7 mouse cellular contexts compared by ENCODE assay signal in the genomic region with DNA sequence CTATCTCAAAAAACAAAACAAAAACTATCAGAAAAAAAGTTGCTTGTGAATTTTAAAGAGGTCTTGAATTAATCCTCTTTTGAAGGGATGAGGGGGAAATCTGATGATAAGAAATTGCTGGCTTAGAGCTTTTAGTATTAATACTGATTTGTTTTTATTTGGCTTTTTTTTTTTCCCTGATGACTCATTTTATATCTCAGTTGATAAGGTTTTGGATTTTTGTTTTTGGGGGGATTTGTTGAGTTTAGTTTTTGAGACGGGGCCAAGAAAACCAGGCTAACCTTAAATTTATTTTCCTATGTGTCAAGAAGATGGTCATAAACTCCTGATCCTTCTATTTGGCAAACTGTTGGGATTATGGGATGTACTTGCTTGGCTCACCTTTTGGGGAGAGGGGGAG. TPM values are rescaled to one million over a fixed set of nuclear protein-coding genes. Genes with fewer than 3 reads are reported as not detected.
A peak's percentile ranks its signal among the peaks of the same experiment; 100 is the strongest.
DNase-seq lines count a peak whose midpoint lies in the region; ATAC-seq lines count a peak whose summit lies in the region.

No protein-coding gene starts in this region.

- H3K36me3 ChIP-seq in lung, embryonic 16.5 days (ENCODE audit: control insufficient read depth, insufficient read depth, low read length) = peaks cover 15% of the 10 kb centered on the region
- peaks cover 6% of the 10 kb centered on the region; the same call in 1 of the 2 replicates for H3K36me3 ChIP-seq in forebrain, embryonic 11.5 days (ENCODE audit: control insufficient read depth, insufficient read depth, low read length)
- peaks cover 40% of the 10 kb centered on the region for H3K36me3 ChIP-seq in limb, embryonic 10.5 days
- peaks cover 10% of the 10 kb centered on the region; the same call in 1 of the 2 replicates for H3K36me3 ChIP-seq in neural tube, embryonic 14.5 days (ENCODE audit: control insufficient read depth, insufficient read depth, low read length)

- no peaks in the 10 kb centered on the region for H3K27me3 ChIP-seq in lung, embryonic 16.5 days (ENCODE audit: control insufficient read depth, insufficient read depth, low read depth, low read length)
- H3K27me3 ChIP-seq in forebrain, embryonic 11.5 days (ENCODE audit: control insufficient read depth, insufficient read depth, low read length) = no peaks in the 10 kb centered on the region
- no peaks in the 10 kb centered on the region for H3K27me3 ChIP-seq in limb, embryonic 10.5 days (ENCODE audit: low read depth, poor library complexity, severe bottlenecking)
- H3K27me3 ChIP-seq in neural tube, embryonic 14.5 days (ENCODE audit: control insufficient read depth, insufficient read depth, low read length) = no peaks in the 10 kb centered on the region

- peaks cover 18% of the 10 kb centered on the region for H3K4me1 ChIP-seq in lung, embryonic 16.5 days (replicated peaks; ENCODE audit: control insufficient read depth, insufficient read depth, low read length)
- 0 out of 2 replicates have a peak, but pooled peaks cover 2% of the 10 kb centered on the region for H3K4me1 ChIP-seq in forebrain, embryonic 11.5 days (replicated peaks; ENCODE audit: control insufficient read depth, insufficient read depth, low read length)
- peaks cover 18% of the 10 kb centered on the region for H3K4me1 ChIP-seq in limb, embryonic 10.5 days
- peaks cover 11% of the 10 kb centered on the region for H3K4me1 ChIP-seq in neural tube, embryonic 14.5 days (ENCODE audit: control insufficient read depth, insufficient read depth, low read length)

- WGBS in lung, embryonic 16.5 days = 89% methylated on average over 1 of the region's 1 CpGs
- WGBS in forebrain, embryonic 11.5 days = 93% methylated on average over 1 of the region's 1 CpGs
- 95% methylated on average over 1 of the region's 1 CpGs for WGBS in limb, embryonic 10.5 days
- 94% methylated on average over 1 of the region's 1 CpGs for WGBS in neural tube, embryonic 14.5 days

- ATAC-seq in lung, embryonic 16.5 days (ENCODE audit: low read depth) = no peak
- no peak for ATAC-seq in forebrain, embryonic 11.5 days (replicated peaks; ENCODE audit: low FRiP score)
- no peak for ATAC-seq in neural tube, embryonic 14.5 days (ENCODE audit: low read depth)

- H3K9ac ChIP-seq in lung, embryonic 16.5 days (ENCODE audit: low read length) = no peak overlapping the region
- no peak overlapping the region for H3K9ac ChIP-seq in forebrain, embryonic 11.5 days (ENCODE audit: low read length)
- no peak overlapping the region for H3K9ac ChIP-seq in neural tube, embryonic 14.5 days (replicated peaks; ENCODE audit: low read depth, low read length)

- H3K4me3 ChIP-seq in lung, embryonic 16.5 days (ENCODE audit: low read length) = peak overlapping the region; percentile 7; the same call in 1 of the 2 replicates
- H3K4me3 ChIP-seq in forebrain, embryonic 11.5 days (ENCODE audit: low read depth, low read length) = 0 out of 2 replicates have a peak overlapping the region, but pooled peaks have one; percentile 99
- peak overlapping the region; percentile 96; the same call in 1 of the 2 replicates for H3K4me3 ChIP-seq in limb, embryonic 10.5 days
- H3K4me3 ChIP-seq in neural tube, embryonic 14.5 days (ENCODE audit: low read depth, low read length) = no peak overlapping the region

- H3K9me3 ChIP-seq in lung, embryonic 16.5 days (ENCODE audit: control insufficient read depth, low read length) = no peaks in the 10 kb centered on the region
- H3K9me3 ChIP-seq in forebrain, embryonic 11.5 days (ENCODE audit: control insufficient read depth, low read length) = no peaks in the 10 kb centered on the region
- no peaks in the 10 kb centered on the region for H3K9me3 ChIP-seq in limb, embryonic 10.5 days (replicated peaks)
- no peaks in the 10 kb centered on the region for H3K9me3 ChIP-seq in neural tube, embryonic 14.5 days (ENCODE audit: control insufficient read depth, low read length)

- DNase-seq in lung, postnatal 10 days = no peak
- DNase-seq in forebrain, embryonic 11.5 days (ENCODE audit: low spot score) = no peak
- DNase-seq in limb, embryonic 10.5 days (ENCODE audit: low spot score) = no peak
- no peak for DNase-seq in cerebellum, adult 18-20 months
- DNase-seq in spleen, adult 18-20 months = no peak

- peak overlapping the region; percentile 76 for H3K4me2 ChIP-seq in lung, embryonic 16.5 days (ENCODE audit: low read depth, low read length)
- no peak overlapping the region for H3K4me2 ChIP-seq in forebrain, embryonic 11.5 days (ENCODE audit: low read depth, low read length, severe bottlenecking)
- peak overlapping the region; percentile 87; the same call in 1 of the 2 replicates for H3K4me2 ChIP-seq in neural tube, embryonic 14.5 days (ENCODE audit: low read depth, low read length)

- H3K27ac ChIP-seq in lung, embryonic 16.5 days (ENCODE audit: low read length) = no peak overlapping the region
- H3K27ac ChIP-seq in forebrain, embryonic 11.5 days (ENCODE audit: low read depth, low read length) = no peak overlapping the region
- no peak overlapping the region for H3K27ac ChIP-seq in limb, embryonic 10.5 days
- H3K27ac ChIP-seq in neural tube, embryonic 14.5 days (ENCODE audit: low read depth, low read length) = no peak overlapping the region

RNA-seq across cellular contexts. Expression of gene Skp1a, which starts 2.1 kb away (rescaled TPM):
- 812 and 833 TPM in 2 replicates for polyA plus RNA-seq in lung, embryonic 16.5 days (2015; fragmentation: Nextera tagmentation; extraction: Ambion mirVana)
- 855 and 927 TPM in 2 replicates for polyA plus RNA-seq in forebrain, embryonic 11.5 days (2014; fragmentation: Nextera tagmentation; extraction: Ambion mirVana)
- polyA plus RNA-seq in limb, embryonic 10.5 days (2016; fragmentation: Nextera tagmentation; extraction: Ambion mirVana) = 876 and 900 TPM in 2 replicates
- polyA plus RNA-seq in neural tube, embryonic 14.5 days (2014; fragmentation: Nextera tagmentation; extraction: Ambion mirVana) = 1,044 and 1,145 TPM in 2 replicates

RNA-seq across cellular contexts. Expression of gene Olfr1371, which starts 20.1 kb away (rescaled TPM):
- not detected in 2 replicates for polyA plus RNA-seq in lung, embryonic 16.5 days (2015; fragmentation: Nextera tagmentation; extraction: Ambion mirVana)
- polyA plus RNA-seq in forebrain, embryonic 11.5 days (2014; fragmentation: Nextera tagmentation; extraction: Ambion mirVana) = not detected in 2 replicates
- polyA plus RNA-seq in limb, embryonic 10.5 days (2016; fragmentation: Nextera tagmentation; extraction: Ambion mirVana) = not detected in 2 replicates
- not detected in 2 replicates for polyA plus RNA-seq in neural tube, embryonic 14.5 days (2014; fragmentation: Nextera tagmentation; extraction: Ambion mirVana)

RNA-seq across cellular contexts. Expression of gene Tcf7, which starts 48.9 kb away (rescaled TPM):
- polyA plus RNA-seq in lung, embryonic 16.5 days (2015; fragmentation: Nextera tagmentation; extraction: Ambion mirVana) = 16.4 and 19.9 TPM in 2 replicates
- polyA plus RNA-seq in forebrain, embryonic 11.5 days (2014; fragmentation: Nextera tagmentation; extraction: Ambion mirVana) = 9.5 and 9.6 TPM in 2 replicates
- polyA plus RNA-seq in limb, embryonic 10.5 days (2016; fragmentation: Nextera tagmentation; extraction: Ambion mirVana) = 24.4 and 41.7 TPM in 2 replicates
- polyA plus RNA-seq in neural tube, embryonic 14.5 days (2014; fragmentation: Nextera tagmentation; extraction: Ambion mirVana) = 3.5 and 7.0 TPM in 2 replicates
